Mouse (Mus musculus): ENCODE results near the gene Fbrs.
A peak's percentile ranks its signal among the peaks of the same experiment; 100 is the strongest.
"Not testable (repeated sequence)": the region's sequence is repeated elsewhere in the genome, so short reads cannot be mapped to it uniquely, and the experiment has no call there.

The Fbrs gene

GRCm38 (mm10) chr7:127478635-127479317, at the start of gene Fbrs:
Gene Fbrs (plus strand): TSS chr7:127479199.
- DNase-seq (ENCODE audit: low spot score), result peak; percentile 94

DNA sequence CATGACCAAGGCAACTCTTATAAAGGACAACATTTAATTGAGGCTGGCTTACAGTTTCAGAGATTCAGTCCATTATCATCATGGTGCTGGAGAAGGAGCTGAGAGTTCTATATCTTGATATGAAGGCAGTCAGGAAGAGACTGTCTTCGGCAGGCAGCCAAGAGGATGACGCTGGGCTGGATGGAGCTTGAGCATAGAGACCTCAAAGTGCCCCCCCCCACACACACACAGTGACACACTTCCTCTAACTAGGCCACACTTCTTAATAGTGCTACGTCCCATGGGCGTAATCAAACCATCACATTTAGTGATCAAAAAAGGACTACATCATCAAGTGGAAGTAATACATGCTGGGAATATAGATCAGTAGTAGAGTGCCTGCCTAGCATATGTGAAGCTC, 43.8 kb upstream of the Fbrs start:
- no peak for DNase-seq (ENCODE audit: low spot score)

DNA sequence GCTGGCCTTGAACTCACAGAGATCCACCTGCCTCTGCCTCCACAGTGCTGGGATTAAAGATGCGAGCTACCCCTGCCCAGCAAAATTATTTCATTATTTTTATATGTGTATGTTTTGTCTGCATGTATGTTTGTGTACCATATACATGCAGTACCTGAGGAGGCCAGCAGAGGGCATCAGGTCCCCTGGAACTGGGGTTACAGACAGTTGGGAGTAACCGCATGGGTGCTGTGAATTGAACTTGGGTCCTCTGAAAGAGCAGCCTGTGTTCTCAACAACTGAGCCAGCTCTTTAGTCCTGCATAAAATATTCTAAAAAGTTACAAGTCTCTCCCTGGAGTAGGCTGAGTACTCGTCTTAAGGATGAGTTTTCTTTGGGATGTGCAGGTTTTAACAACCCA, 41.3 kb upstream of the Fbrs start:
- no peak for DNase-seq (ENCODE audit: low spot score)

GRCm38 (mm10) chr7:127443976-127444375, 35.0 kb upstream of the Fbrs start:
- no peak for DNase-seq (ENCODE audit: low spot score)

DNA sequence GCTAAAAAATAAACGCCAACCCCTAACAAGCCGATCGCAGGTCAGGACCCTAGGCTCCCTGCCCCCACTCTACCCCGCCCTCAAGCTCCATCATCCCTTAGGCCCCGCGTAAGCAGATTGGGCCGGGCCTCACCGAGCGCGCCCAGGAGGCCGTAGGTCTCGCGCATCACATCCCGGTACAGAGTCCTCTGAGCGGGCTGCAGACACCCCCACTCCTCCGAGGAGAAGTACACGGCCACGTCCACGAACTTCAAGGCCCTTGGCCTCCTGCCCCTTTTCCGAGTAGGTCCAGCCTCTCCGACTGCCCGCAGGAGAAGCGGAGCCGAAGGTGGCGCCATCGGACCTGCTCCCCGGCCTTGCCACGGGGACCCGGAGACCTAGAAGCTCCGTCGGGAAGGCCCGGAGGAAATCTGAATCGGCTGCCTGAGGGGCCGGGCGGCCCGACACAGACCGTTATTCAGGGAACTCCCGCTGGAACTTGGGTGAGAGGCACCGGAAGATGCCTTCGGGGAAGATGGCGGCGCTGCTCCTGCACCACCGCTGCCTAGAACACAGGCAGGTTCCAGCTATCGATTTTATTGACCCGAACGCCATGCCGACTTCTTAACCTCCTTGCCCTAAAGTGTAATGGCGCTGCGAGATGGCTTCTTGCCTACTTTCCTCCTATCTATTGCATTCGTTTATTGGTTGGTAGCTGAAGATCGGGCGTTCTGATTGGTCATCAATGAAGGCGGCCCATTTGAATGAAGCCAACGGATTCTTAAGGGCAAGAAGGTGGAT, 30.3 kb upstream of the Fbrs start, which contains the start of gene Zfp689:
Gene Zfp689, minus strand, starts transcription at position 638 of the 780 bp plus-strand sequence.
- peak; percentile 91 for DNase-seq (ENCODE audit: low spot score)

- DNase-seq (ENCODE audit: low spot score), result no peak
Measured at GRCm38 (mm10) chr7:127449966-127450365, 29.0 kb upstream of the Fbrs start.

GRCm38 (mm10) chr7:127453056-127453455, 25.9 kb upstream of the Fbrs start:
- no peak for DNase-seq (ENCODE audit: low spot score)

GRCm38 (mm10) chr7:127454905-127455304, 24.1 kb upstream of the Fbrs start:
- no peak for DNase-seq (ENCODE audit: low spot score)

DNA sequence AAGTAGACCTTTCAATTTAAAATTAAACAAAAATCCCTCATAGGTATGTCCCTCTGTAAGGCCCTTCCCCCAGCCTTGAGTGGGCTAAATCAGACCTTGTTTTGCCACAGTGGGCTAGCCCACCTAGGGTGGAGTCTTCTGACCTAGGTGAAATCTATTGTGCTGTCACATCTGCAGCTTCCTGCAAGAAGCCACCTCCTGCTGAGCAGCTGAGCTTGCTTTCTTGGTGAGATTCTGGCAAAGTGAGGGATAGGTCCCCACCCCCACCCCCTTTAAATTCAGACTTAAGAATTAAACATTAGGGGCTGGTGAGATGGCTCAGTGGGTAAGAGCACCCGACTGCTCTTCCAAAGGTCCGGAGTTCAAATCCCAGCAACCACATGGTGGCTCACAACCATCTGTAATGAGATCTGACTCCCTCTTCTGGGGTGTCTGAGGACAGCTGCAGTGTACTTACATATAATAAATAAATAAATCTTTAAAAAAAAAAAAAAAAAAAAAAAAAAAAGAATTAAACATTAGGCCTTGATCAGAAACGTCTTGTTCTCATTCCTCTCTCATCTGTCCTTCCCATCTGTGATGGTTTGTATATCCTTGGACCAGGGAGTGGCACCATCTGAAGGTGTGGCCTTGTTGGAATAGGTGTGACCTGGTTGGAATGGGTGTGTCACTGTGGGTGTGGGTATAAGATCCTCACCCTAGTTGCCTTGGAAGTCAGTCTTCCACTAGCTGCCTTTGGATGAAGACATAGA, 20.5 kb upstream of the Fbrs start:
- DNase-seq (ENCODE audit: low spot score), result not testable (repeated sequence)

DNA sequence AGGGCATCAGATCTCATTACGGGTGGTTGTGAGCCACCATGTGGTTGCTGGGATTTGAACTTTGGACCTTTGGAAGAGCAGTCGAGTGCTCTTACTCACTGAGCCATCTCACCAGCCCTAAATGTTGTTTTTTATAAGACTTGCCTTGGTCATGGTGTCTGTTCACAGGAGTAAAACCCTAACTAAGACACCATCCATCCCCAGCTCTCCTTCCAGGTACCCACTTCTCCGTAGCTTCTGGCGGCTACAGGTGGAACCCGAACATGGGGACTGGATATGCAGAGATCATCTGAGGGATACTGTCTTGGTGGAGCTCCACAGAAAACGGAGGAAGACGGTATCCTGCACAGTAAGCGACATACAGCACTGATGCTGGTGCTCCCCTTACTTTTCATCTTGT, 19.7 kb upstream of the Fbrs start, which contains the start of gene Prr14:
Gene Prr14, plus strand, starts transcription at position 301 of the 400 bp plus-strand sequence.
- not testable (repeated sequence) for DNase-seq (ENCODE audit: low spot score)

GRCm38 (mm10) chr7:127465191-127465590, 13.8 kb upstream of the Fbrs start:
- no peak for DNase-seq (ENCODE audit: low spot score)

- not testable (repeated sequence) for DNase-seq (ENCODE audit: low spot score)
Measured at GRCm38 (mm10) chr7:127465670-127466069, 13.3 kb upstream of the Fbrs start.

- no peak for DNase-seq (ENCODE audit: low spot score)
Measured at GRCm38 (mm10) chr7:127466606-127467005, 12.4 kb upstream of the Fbrs start.

GRCm38 (mm10) chr7:127470011-127470715, 8.8 kb upstream of the Fbrs start:
- no peak for DNase-seq (ENCODE audit: low spot score)

- DNase-seq (ENCODE audit: low spot score), result peak; percentile 72
Measured at GRCm38 (mm10) chr7:127470743-127471645, 8.0 kb upstream of the Fbrs start.

DNA sequence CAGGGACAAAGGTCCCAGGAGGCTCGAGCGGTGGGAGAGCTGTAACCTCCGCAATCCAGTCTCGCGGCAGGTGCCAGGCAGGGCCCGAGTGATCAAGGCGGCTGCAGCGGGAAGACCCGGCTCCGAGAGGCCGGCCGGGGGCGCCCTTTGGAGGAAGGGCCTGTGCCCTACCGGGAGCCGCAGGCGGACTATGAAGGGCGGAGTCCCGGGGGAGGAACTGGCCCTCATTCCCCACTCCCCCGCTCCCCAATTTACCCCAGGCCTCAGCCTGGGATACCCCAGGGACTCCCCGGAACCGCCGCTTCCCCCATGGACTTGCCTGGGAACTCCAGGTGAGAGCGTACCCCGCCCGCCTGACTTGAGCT, 7.4 kb upstream of the Fbrs start:
- DNase-seq (ENCODE audit: low spot score), result peak; percentile 45

DNA sequence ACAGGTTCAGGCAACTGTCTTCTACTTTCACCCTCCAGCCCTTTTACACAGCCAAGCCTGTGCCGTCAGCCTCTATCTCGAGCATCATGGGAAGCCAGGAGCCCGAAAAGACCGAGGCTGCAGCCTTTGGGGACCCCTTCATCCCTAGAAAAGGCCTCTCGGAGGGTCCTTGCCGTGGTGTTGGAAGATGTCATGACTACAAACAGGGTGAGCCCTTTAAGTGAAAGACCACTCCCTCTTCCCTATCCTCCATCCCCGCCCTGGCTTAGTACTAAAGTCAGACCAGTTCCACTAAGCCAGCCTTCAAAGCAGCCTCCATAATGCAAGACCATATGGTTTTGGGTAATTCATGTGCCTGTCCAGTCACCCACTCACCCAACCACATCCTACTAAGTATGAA, 6.9 kb upstream of the Fbrs start:
- DNase-seq (ENCODE audit: low spot score), result no peak

GRCm38 (mm10) chr7:127473705-127474104, 5.3 kb upstream of the Fbrs start:
- DNase-seq (ENCODE audit: low spot score), result no peak

DNA sequence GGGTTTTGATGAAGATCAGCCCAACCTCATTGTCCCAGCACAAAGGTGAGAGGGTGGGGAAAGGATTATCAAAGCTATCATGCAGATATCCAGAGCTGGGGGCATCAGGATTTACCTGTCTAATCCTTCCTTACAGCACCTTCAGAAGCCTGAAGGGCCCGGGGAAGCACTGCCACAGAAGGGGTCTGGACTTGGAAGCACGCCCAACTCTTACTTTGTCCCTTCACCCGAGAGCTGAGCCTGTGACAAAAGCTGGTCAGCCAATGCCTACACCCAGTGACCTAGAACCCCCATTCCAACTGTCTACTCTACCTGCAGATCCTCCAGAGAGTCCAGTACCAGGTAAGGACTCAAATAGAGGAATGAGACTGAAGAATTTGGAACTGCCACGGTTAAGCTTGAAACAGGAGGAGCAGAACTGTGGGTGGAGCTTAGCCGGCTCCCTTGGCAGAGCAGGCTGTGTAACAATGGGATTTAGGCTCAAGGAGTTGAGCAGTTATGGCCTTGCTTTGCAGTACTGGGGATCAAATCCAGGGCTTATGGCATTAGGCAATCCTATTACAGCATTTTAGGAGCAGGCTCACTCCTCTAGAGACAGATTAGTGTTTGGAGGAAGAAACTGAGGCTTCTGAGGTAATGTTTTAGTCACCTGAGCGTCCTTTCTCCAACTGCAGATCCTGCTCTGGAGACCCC, 4.5 kb upstream of the Fbrs start:
- no peak for DNase-seq (ENCODE audit: low spot score)

DNA sequence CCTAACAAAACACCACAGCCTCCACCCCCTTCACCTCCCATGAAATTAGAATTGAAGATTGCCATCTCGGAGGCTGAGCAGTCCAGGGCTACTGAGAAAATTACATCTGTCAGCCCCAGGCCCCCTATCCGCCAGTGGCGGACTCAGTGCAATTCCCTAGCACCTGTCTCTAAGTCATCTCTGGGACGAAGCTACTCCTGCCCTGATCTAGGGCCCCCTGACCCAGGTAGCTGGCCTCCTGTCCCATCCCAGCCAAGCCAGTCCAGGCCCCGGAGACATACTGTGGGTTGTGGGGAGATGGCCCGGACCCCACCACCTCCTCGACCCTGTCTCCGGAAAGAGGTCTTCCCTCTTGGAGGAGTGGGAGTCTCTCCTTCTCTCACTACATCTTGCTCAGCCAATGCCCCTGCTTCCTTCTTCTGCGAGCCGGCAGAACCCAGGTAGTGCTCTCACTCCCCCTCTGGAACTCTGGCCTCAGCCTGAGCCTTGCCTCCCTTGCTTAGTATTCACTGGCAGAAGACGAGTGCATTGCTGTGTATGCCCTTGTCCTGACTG, 3.7 kb upstream of the Fbrs start:
- no peak for DNase-seq (ENCODE audit: low spot score)
